Mouse (Mus musculus): Measurements from ENCODE around the gene Gse1.

Gene Gse1

GRCm38 (mm10) chr8:120536306-120537206 is 308.3 kb downstream of the Gse1 start:
- no peak for DNase-seq (ENCODE audit: low spot score)

GRCm38 (mm10) chr8:120537207-120537817 is 309.1 kb downstream of the Gse1 start:
- peak; percentile 56 for DNase-seq (ENCODE audit: low spot score)

- no peak for DNase-seq (ENCODE audit: low spot score)
These were observed 309.7 kb downstream of the Gse1 start for GRCm38 (mm10) chr8:120537818-120538396.

DNA sequence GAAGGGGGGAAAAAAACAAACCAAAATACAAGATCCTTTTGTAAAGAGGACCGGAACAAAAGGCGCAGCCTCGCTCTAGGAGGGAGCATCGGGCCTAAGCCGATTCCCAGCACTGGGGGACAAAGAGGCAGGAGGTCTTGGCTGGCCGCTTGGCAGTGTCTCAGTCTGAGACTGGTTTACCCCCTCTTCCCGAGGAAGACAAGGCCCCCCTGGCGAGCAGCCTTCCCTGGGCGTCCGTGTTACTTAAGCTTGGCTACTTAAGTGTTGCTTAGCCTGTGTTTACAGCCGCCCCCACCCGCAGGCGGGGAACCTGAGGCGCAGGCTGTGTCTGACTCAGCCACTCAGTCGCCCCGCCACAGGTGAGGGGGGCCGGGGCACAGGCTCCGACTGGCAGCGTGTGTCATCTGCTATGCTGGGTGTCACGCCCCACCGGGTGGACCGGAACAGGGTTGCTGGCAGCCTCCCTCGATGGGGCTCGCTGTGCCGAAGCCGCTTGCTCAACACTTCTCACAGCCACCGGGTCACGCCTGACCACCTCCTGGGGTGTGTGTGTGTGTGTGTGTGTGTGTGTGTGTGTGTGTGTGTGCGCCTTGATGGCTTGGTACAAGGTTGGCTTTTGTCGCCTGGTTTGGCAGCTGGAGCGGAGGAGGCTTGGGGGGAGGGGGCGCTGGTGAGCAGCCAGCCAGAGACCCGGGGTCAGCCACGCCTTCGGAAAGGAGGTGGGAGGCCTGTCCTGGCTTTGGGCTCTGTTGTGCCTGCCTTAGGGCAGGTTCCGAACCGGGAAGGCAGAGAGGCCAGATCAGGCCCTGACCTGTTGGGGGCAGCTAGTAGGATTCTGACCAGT is 310.4 kb downstream of the Gse1 start:
- DNase-seq (ENCODE audit: low spot score) = peak; percentile 51

- no peak for DNase-seq (ENCODE audit: low spot score)
These were observed 311.1 kb downstream of the Gse1 start for GRCm38 (mm10) chr8:120539381-120539774.

DNA sequence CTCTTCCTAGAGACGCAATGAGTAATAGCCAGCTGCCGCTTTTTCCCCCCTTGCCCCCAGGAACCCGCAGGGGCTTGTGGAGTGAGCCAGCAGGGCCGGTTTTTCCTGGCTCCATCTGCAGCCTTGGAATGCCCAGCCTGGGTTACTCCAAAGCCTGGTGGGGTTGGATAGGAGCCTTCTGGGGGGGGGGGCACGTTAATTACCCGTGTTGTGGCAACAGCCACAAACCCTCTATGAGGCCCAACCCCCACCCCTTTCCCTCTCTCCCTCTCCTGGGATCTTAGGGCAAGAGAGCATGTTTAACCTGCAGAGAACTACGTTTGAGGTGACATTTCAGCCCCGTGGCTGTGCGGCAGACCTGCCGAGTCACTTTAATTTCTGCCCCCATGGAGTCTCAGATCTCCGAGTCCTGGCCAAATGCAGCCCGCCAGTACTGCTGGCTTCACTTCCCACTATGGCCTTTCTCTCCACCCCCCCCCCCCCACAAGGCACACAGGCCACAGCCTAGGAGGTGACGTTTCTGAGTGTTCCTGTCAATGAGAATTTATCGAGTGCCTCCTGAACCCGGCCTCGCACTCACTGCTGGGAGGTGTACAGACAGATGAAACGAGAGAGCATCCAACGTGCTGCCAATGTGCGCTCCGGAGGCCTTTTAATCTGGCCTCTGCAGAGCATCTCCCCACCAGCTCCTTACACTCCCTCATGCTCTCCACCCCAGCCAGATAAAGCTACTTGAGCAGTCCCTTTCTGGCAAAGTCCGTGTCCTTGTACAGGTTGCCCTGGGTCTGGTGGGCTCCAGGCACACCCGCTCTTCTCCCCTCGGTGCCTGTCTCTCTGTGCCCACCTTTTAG is 311.7 kb downstream of the Gse1 start:
- DNase-seq (ENCODE audit: low spot score) = no peak

DNA sequence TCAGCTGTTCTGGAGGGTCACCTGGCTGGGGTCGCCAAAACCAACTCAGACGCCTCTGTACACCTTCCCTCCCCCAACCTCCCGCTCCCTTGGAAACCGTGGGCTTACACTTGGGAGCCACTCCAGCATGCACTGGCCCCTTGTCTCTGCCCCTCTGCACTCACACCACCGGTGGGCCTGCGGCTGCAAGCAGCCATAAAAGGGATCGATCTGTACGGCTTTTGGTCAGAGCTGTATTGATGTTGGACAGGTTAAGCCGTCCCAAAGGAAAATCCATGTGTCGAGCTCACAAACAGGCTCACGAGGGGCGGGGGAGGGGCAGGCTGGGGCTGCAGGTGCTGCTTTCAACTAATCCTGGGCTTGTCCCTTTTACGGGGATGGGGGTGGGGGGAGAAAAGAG is 314.7 kb downstream of the Gse1 start:
- DNase-seq (ENCODE audit: low spot score) = no peak

GRCm38 (mm10) chr8:120543416-120544055 is 315.3 kb downstream of the Gse1 start:
- no peak for DNase-seq (ENCODE audit: low spot score)

DNA sequence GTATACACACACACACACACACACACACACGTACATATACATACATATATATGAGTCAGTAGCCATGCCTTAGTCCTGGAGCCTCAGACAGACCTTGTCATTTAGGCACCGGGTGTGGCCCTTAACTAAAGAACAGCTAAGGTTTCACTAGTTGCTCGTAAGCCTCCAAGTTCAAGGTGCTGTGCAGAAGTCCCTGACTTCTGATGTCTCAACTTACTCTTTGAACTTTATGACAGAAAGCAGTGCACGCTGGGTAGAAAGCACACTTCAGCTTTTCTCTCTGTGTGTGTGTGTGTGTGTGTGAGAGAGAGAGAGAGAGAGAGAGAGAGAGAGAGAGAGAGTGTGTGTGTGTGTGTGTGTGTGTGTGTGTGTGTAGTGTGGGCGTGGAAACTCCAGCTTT is 315.9 kb downstream of the Gse1 start:
- no peak for DNase-seq (ENCODE audit: low spot score)

GRCm38 (mm10) chr8:120547562-120547961 is 319.3 kb downstream of the Gse1 start:
- no peak for DNase-seq (ENCODE audit: low spot score)

DNA sequence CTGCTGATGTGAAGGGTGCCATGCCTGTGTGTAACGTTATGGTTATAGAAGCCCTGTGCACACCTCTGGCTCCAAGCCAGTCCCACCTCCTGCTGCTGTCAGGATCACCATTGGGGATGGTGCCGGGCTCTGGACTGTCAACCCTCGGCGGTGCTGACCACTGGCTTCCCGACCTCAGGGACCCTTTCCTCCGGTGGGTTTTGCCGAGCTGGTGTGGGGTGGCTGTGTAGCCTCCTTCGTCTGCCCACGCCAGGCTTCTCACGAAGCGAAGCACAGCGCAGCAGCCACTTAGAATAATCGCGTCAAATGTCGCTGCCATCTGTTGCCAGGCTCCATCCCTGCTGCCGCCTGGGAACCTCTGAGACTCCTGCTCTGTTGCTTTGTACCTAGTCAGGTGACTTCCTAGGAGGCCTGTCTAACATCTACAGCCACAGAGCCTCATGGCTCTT is 320.1 kb downstream of the Gse1 start:
- no peak for DNase-seq (ENCODE audit: low spot score)

DNA sequence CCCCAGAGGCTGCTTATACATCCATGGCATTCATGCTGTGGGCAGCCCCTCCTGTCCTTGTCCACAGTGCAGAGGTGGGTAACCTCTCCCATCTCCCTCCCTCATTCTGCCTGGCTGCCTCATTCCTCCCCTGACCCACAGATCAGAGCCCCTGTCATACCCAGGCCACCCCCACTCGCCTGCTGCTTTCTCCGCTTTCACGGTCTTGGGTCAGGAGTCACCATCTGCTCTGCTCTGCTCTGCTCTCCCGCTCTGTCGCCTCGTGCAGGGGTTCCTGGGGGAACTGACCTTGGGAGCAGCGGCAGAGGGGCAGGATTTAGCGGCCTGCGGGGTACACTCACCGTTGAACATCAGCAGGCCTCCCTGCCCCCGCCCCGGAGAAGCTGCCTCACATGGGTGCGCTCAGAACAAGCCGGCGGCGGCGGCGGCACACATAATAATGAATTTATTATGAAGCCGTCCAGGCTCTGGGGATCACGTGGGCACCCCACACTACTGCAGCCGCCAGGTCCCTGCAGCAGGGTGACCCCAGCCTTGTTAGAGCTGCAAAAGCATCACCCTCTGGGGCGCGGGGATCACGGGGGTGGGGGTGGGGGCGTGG is 321.2 kb downstream of the Gse1 start:
- no peak for DNase-seq (ENCODE audit: low spot score)

GRCm38 (mm10) chr8:120549922-120550321 is 321.7 kb downstream of the Gse1 start:
- no peak for DNase-seq (ENCODE audit: low spot score)

DNA sequence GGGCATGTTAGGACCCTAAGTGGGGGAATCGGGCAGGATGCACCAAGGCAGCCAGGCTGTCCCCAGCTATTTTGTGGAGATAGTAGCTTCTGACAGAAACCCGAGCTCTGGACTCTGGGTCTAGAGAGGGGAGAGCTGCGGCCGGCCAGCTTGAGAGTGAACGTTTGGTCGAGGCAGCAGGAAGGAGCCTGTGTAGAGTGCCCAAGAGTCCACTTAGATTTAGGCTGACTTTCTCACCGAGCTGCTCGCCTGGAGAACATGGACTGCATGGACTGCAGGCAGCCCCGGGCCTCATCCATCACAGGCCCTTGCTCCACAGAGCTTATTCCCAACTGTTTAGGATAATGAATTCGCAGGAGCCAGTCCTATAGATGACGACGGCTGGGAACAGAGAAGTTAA is 322.2 kb downstream of the Gse1 start:
- DNase-seq (ENCODE audit: low spot score) = no peak

GRCm38 (mm10) chr8:120550937-120551676 is 322.9 kb downstream of the Gse1 start:
- no peak for DNase-seq (ENCODE audit: low spot score)

GRCm38 (mm10) chr8:120551677-120551980 is 323.4 kb downstream of the Gse1 start:
- DNase-seq (ENCODE audit: low spot score) = no peak

DNA sequence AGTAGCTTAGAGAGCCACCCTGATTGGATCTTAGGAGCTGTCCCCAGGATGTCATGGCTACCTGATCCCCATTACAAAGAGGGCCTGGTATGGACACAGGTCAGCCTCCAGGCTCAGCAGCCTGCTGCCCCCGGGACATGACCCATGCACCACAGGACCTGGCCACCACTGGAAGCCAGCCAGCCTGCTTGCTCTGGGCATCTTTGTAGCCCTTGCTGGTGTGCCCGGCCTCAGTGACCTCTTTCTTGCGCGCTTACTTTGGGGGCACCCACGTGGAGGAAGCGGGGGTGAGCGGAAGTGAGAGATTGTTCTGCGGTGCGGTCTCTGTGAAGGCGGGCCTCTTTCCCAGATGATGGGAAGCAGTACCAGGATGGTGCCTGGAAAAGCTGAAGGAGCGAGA is 324.3 kb downstream of the Gse1 start:
- no peak for DNase-seq (ENCODE audit: low spot score)

- no peak for DNase-seq (ENCODE audit: low spot score)
These were observed 325.3 kb downstream of the Gse1 start for GRCm38 (mm10) chr8:120553441-120554123.

DNA sequence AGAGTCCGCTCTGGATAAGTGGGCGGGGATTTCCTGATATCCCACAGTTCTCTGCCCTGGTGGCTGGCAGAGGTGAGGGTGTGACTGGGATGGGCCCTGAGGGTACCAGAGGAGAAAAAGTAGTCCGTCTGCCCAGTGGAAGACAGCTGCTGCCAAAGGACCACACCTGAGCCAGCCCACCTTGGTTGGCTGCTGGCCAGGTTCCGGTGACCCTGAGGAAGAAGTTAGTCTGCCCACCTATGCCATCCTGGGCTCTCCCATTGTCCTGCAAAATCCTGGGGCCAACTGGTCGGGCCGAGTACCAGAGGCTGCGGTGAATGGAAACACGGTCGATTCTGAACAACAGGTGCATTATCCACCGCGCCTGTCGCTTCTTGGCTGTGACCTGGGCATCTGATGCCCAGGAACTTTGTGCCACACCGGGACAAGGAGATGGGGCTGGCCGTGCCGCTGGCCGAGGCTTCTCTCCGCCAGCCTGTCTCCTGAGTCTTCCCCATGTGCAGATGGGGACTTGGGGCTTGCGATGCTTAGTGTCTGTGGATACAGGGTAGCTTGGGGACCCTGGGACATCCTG is 326.3 kb downstream of the Gse1 start:
- no peak for DNase-seq (ENCODE audit: low spot score)
